Mouse (Mus musculus) embryonic facial prominence, embryonic 12.5 days (tissue): ENCODE data around the gene Slc22a29. TPM values are rescaled to one million over a fixed set of nuclear protein-coding genes. Genes with fewer than 3 reads are reported as not detected.

ENCODE experiments used
- polyA plus RNA-seq: library from polyadenylated mRNA; unstranded; fragments of >200 nt; fragmentation: Nextera tagmentation; extraction: Ambion mirVana; gene quantifications from 2 replicates; pipeline ENCODE4 v1.2.1, GENCODE M21; 2016

Gene Slc22a29
- polyA plus RNA-seq, 1 experiment from 2014 or later = 0.14 TPM

Other genes with a start within 250 kb of the Slc22a29 start
- gene Slc22a28, start 86.9 kb downstream of the Slc22a29 start, polyA plus RNA-seq = not detected in 2 replicates
- not detected in 2 replicates for gene Slc22a30, start 186.2 kb upstream of the Slc22a29 start, polyA plus RNA-seq